Mouse (Mus musculus): ENCODE results near the gene Rhbdl1.
"Not testable (repeated sequence)": the region's sequence is repeated elsewhere in the genome, so short reads cannot be mapped to it uniquely, and the experiment has no call there.

DNA sequence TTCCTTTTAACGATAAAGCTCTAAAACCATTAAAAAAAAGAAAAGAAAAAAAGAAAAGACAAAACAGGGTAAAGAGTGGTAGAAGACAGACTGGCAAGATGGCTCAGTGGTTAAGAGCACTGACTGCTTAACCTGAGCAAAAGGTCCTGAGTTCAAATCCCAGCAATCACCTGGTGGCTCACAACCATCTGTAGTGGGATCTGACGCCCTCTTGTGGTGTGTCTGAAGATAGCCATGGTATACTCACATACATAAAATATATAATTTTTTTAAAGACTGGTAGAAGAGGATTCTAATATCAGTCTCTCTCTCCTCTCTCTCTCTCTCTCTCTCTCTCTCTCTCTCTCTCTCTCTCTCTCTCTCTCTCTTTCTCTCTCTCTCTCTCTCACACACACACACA, 29.6 kb downstream of the Rhbdl1 start:
- not testable (repeated sequence) for TF ChIP-seq MAX (IDR thresholded peaks at IDR 0.05; ENCODE audit: low read depth); POLR2A (IDR thresholded peaks at IDR 0.05; ENCODE audit: insufficient read length, low read depth); TCF3 (IDR thresholded peaks at IDR 0.05; ENCODE audit: insufficient read length, low read depth); POLR2AphosphoS2 (IDR thresholded peaks at IDR 0.05; ENCODE audit: insufficient read length, low read depth); MYOG (IDR thresholded peaks at IDR 0.05; ENCODE audit: control insufficient read depth in 1 of 3, insufficient read depth in 1 of 3, insufficient read length in 2 of 3, low read depth in 2 of 3); USF1 (IDR thresholded peaks at IDR 0.05; ENCODE audit: low read depth)
